Mouse (Mus musculus) T-helper 1 cell (primary cell): ENCODE measurements around the gene Camta1.

Experiments used
- in situ Hi-C: fragments of 300-600 bp; cut with MboI, MseI; formaldehyde crosslinking; loops from one replicate; pipeline ENCODE4 v1.15.1; 2025; ENCODE audit warnings: high pct_unique_total_duplicates

Camta1 gene

GRCm38 (mm10) chr4:151005656-151006318, 855.9 kb downstream of the Camta1 start:
- in situ Hi-C loops, result no loop called here

- in situ Hi-C loops, result no loop called here
Measured at GRCm38 (mm10) chr4:151001397-151001796, 860.3 kb downstream of the Camta1 start.

GRCm38 (mm10) chr4:150998626-150999025, 863.0 kb downstream of the Camta1 start:
- in situ Hi-C loops, result no loop called here

GRCm38 (mm10) chr4:150996797-150997196, 864.9 kb downstream of the Camta1 start, which contains the start of gene Uts2:
TSS of gene Uts2 (plus strand) at chr4:150997097.
- in situ Hi-C loops, result no loop called here

GRCm38 (mm10) chr4:150990148-150990547, 871.5 kb downstream of the Camta1 start:
- in situ Hi-C loops, result no loop called here

GRCm38 (mm10) chr4:150980153-150980552, 881.5 kb downstream of the Camta1 start:
- in situ Hi-C loops, result no loop called here

- in situ Hi-C loops, result no loop called here
Measured at GRCm38 (mm10) chr4:150979455-150979854, 882.2 kb downstream of the Camta1 start.

- in situ Hi-C loops, result no loop called here
Measured at GRCm38 (mm10) chr4:150978156-150978910, 883.3 kb downstream of the Camta1 start.

- in situ Hi-C loops, result no loop called here
Measured at GRCm38 (mm10) chr4:150975145-150975544, 886.5 kb downstream of the Camta1 start.

- in situ Hi-C loops, result no loop called here
Measured at GRCm38 (mm10) chr4:150973264-150973663, 888.4 kb downstream of the Camta1 start.

- in situ Hi-C loops, result loop anchor here (10.0 kb wide), 1 partner anchor 104 kb away; no protein-coding TSS in a partner anchor
Measured at GRCm38 (mm10) chr4:150968956-150969355, 892.7 kb downstream of the Camta1 start.

GRCm38 (mm10) chr4:150966556-150966955, 895.1 kb downstream of the Camta1 start:
- in situ Hi-C loops, result loop anchor here (10.0 kb wide), 1 partner anchor 102 kb away; no protein-coding TSS in a partner anchor

GRCm38 (mm10) chr4:150965555-150965951, 896.1 kb downstream of the Camta1 start:
- in situ Hi-C loops, result loop anchor here (10.0 kb wide), 1 partner anchor 101 kb away; no protein-coding TSS in a partner anchor

GRCm38 (mm10) chr4:150964635-150965554, 896.8 kb downstream of the Camta1 start:
- in situ Hi-C loops, result loop anchor here (10.0 kb wide), 1 partner anchor 100 kb away; no protein-coding TSS in a partner anchor

- in situ Hi-C loops, result loop anchor here (10.0 kb wide), 1 partner anchor 99 kb away; no protein-coding TSS in a partner anchor
Measured at GRCm38 (mm10) chr4:150963711-150964110, 898.0 kb downstream of the Camta1 start.

- in situ Hi-C loops, result loop anchor here (10.0 kb wide), 1 partner anchor 97 kb away; no protein-coding TSS in a partner anchor
Measured at GRCm38 (mm10) chr4:150962231-150962630, 899.4 kb downstream of the Camta1 start.

- in situ Hi-C loops, result no loop called here
Measured at GRCm38 (mm10) chr4:150958536-150958935, 903.1 kb downstream of the Camta1 start.

- in situ Hi-C loops, result no loop called here
Measured at GRCm38 (mm10) chr4:150957106-150957458, 904.6 kb downstream of the Camta1 start.

- in situ Hi-C loops, result no loop called here
Measured at GRCm38 (mm10) chr4:150956369-150957105, 905.1 kb downstream of the Camta1 start.

GRCm38 (mm10) chr4:150950972-150951371, 910.7 kb downstream of the Camta1 start:
- in situ Hi-C loops, result no loop called here

- in situ Hi-C loops, result no loop called here
Measured at GRCm38 (mm10) chr4:150944707-150945106, 917.0 kb downstream of the Camta1 start.
